Mouse (Mus musculus) megakaryocyte, embryonic 14.5 days (primary cell): ENCODE data around the gene Hist1h4h. TPM values are rescaled to one million over a fixed set of nuclear protein-coding genes. Genes with fewer than 3 reads are reported as not detected.
"Not testable (repeated sequence)": the region's sequence is repeated elsewhere in the genome, so short reads cannot be mapped to it uniquely, and the experiment has no call there.

ENCODE experiments used
- H3K27me3 ChIP-seq: replicated peaks from 2 replicates; pipeline ENCODE3; 2012; ENCODE audit warnings: inconsistent platforms
- H3K36me3 ChIP-seq: replicated peaks from 2 replicates; pipeline ENCODE3; 2012; ENCODE audit warnings: low read length, inconsistent platforms, mixed read lengths
- H3K4me1 ChIP-seq: 2 replicates; pipeline ENCODE4 v1.6.1; 2012; ENCODE audit warnings: inconsistent platforms
- H3K4me3 ChIP-seq: replicated peaks from 2 replicates; pipeline ENCODE3; 2012; ENCODE audit warnings: moderate library complexity, mild to moderate bottlenecking, inconsistent platforms
- H3K9me3 ChIP-seq: 2 replicates; pipeline ENCODE4 v1.6.1; 2012; ENCODE audit warnings: inconsistent platforms
- FLI1 ChIP-seq: IDR thresholded peaks from 2 replicates; pipeline ENCODE4 v1.6.1; 2012; ENCODE audit warnings: low read length, inconsistent platforms, mixed read lengths
- GATA1 ChIP-seq: IDR thresholded peaks from 3 replicates; pipeline ENCODE4 v1.6.1; 2012; ENCODE audit warnings: mixed read lengths, low read length, inconsistent platforms, borderline replicate concordance
- polyA plus RNA-seq: library from polyadenylated mRNA; stranded (reverse); fragments of >175 nt; gene quantifications from 2 replicates; pipeline ENCODE4 v1.2.3, GENCODE M21; 2012; ENCODE audit warnings: low replicate concordance; ENCODE audit not compliant: insufficient read depth

Hist1h4h gene
- polyA plus RNA-seq, 1 experiment: 443 TPM

GRCm38 (mm10) chr13:23543965-23544786 is 13.3 kb downstream of the Hist1h4h start, which contains the start of gene Hist1h3f:
TSS of gene Hist1h3f (plus strand) at chr13:23544052.
- TF ChIP-seq GATA1 (no peak), FLI1 (no peak)
- H3K9me3 ChIP-seq: no peaks in the 10 kb centered on the region
- H3K36me3 ChIP-seq: no peaks in the 10 kb centered on the region
- H3K4me3 ChIP-seq: peak within 1 kb of the TSS; percentile 89
- H3K4me1 ChIP-seq: peaks cover 22% of the 10 kb centered on the region; the same call in 1 of the 2 replicates
- H3K27me3 ChIP-seq: no peaks in the 10 kb centered on the region

- Histone ChIP-seq H3K4me3 (peak overlapping the region; percentile 75), H3K4me1 (peaks cover 24% of the 10 kb centered on the region; the same call in 1 of the 2 replicates)
- not testable (repeated sequence) for H3K27me3 ChIP-seq
Observed at GRCm38 (mm10) chr13:23544787-23545120, 13.9 kb downstream of the Hist1h4h start.

GRCm38 (mm10) chr13:23546694-23547093 is 15.8 kb downstream of the Hist1h4h start:
- no peaks in the 10 kb centered on the region for H3K36me3 ChIP-seq
- no peak overlapping the region for H3K4me3 ChIP-seq
- H3K27me3 ChIP-seq: no peaks in the 10 kb centered on the region
- H3K9me3 ChIP-seq: no peaks in the 10 kb centered on the region
- peaks cover 34% of the 10 kb centered on the region for H3K4me1 ChIP-seq
- TF ChIP-seq FLI1 (no peak), GATA1 (no peak)

More at GRCm38 (mm10) chr13:23544787-23545120, 13.9 kb downstream of the Hist1h4h start:
- H3K36me3 ChIP-seq, H3K9me3 ChIP-seq: not testable (repeated sequence)

GRCm38 (mm10) chr13:23550761-23551145 is 19.9 kb downstream of the Hist1h4h start:
- no peaks in the 10 kb centered on the region for H3K36me3 ChIP-seq
- no peak for TF ChIP-seq GATA1
- no peaks in the 10 kb centered on the region for H3K9me3 ChIP-seq
- H3K27me3 ChIP-seq: no peaks in the 10 kb centered on the region
- peak overlapping the region; percentile 87 for H3K4me3 ChIP-seq
- peaks cover 63% of the 10 kb centered on the region for H3K4me1 ChIP-seq

- not testable (repeated sequence) for H3K9me3 ChIP-seq, H3K36me3 ChIP-seq, H3K27me3 ChIP-seq
- Histone ChIP-seq H3K4me3 (peak within 1 kb of the TSS; percentile 87), H3K4me1 (peaks cover 67% of the 10 kb centered on the region)
Observed at GRCm38 (mm10) chr13:23551146-23551834, 20.4 kb downstream of the Hist1h4h start, which contains the start of gene Hist1h4f. TSS of gene Hist1h4f (minus strand) at chr13:23551648.

- peak overlapping the region; percentile 87 for H3K4me3 ChIP-seq
- H3K27me3 ChIP-seq: no peaks in the 10 kb centered on the region
- peaks cover 68% of the 10 kb centered on the region for H3K4me1 ChIP-seq
- H3K9me3 ChIP-seq: no peaks in the 10 kb centered on the region
- H3K36me3 ChIP-seq: no peaks in the 10 kb centered on the region
- TF ChIP-seq GATA1 (no peak), FLI1 (no peak)
Observed at GRCm38 (mm10) chr13:23551931-23552914, 21.4 kb downstream of the Hist1h4h start.

- H3K4me1 ChIP-seq: peaks cover 72% of the 10 kb centered on the region
- H3K36me3 ChIP-seq: no peaks in the 10 kb centered on the region
- H3K4me3 ChIP-seq: peak within 1 kb of the TSS; percentile 15
- TF ChIP-seq GATA1 (no peak), FLI1 (no peak)
- H3K27me3 ChIP-seq: no peaks in the 10 kb centered on the region
- no peaks in the 10 kb centered on the region for H3K9me3 ChIP-seq
Observed at GRCm38 (mm10) chr13:23552962-23553361, 22.1 kb downstream of the Hist1h4h start, which contains the start of gene Hist1h1d. TSS of gene Hist1h1d (plus strand) at chr13:23553262.

GRCm38 (mm10) chr13:23554393-23554792 is 23.5 kb downstream of the Hist1h4h start:
- no peaks in the 10 kb centered on the region for H3K9me3 ChIP-seq
- TF ChIP-seq GATA1: no peak
- no peak for TF ChIP-seq FLI1

GRCm38 (mm10) chr13:23554925-23555838 is 24.3 kb downstream of the Hist1h4h start:
- peaks cover 61% of the 10 kb centered on the region for H3K4me1 ChIP-seq
- no peak for TF ChIP-seq FLI1
- TF ChIP-seq GATA1: no peak

More at GRCm38 (mm10) chr13:23554393-23554792, 23.5 kb downstream of the Hist1h4h start:
- Histone ChIP-seq H3K36me3 (no peaks in the 10 kb centered on the region), H3K4me3 (peak overlapping the region; percentile 90), H3K27me3 (no peaks in the 10 kb centered on the region), H3K4me1 (peaks cover 66% of the 10 kb centered on the region)

More at GRCm38 (mm10) chr13:23554925-23555838, 24.3 kb downstream of the Hist1h4h start:
- no peaks in the 10 kb centered on the region for H3K9me3 ChIP-seq
- no peaks in the 10 kb centered on the region for H3K36me3 ChIP-seq
- H3K4me3 ChIP-seq: peak overlapping the region; percentile 90
- no peaks in the 10 kb centered on the region for H3K27me3 ChIP-seq
